Mouse (Mus musculus) ES-E14 (cell line): ENCODE results near the gene Tipin. TPM values are rescaled to one million over a fixed set of nuclear protein-coding genes. Genes with fewer than 3 reads are reported as not detected.

ENCODE experiments used
- DNase-seq: peaks from one replicate; pipeline ENCODE4 v3.0.0-alpha.2; 2013; ENCODE audit warnings: low read depth, low spot score
- H3K27ac ChIP-seq: 2 replicates; pipeline ENCODE4 v1.5.1; 2012; ENCODE audit warnings: low read depth, mild to moderate bottlenecking, low read length, moderate library complexity, mixed read lengths; ENCODE audit not compliant: poor library complexity, insufficient read depth, severe bottlenecking
- H3K36me3 ChIP-seq: 2 replicates; pipeline ENCODE4 v1.6.1; 2012; ENCODE audit warnings: mild to moderate bottlenecking, low read length, moderate library complexity, mixed read lengths; ENCODE audit not compliant: control insufficient read depth, poor library complexity, insufficient read depth, severe bottlenecking
- H3K4me1 ChIP-seq, 2 experiments: fragments of 150-350 bp in 1 of 2; sonication (generic) in 1 of 2; 2 replicates each; pipeline ENCODE4 v1.6.1; 2012; ENCODE audit warnings: low read length in 2 of 2, mild to moderate bottlenecking in 1 of 2, mixed read lengths in 1 of 2; ENCODE audit not compliant: control insufficient read depth in 2 of 2, insufficient read depth in 2 of 2, poor library complexity in 1 of 2
- H3K4me3 ChIP-seq, 2 experiments: fragments of 150-350 bp in 1 of 2; sonication (generic) in 1 of 2; 2 replicates each; pipeline ENCODE4 v1.5.1; 2012; ENCODE audit warnings: low read length in 2 of 2, low read depth in 1 of 2, mild to moderate bottlenecking in 1 of 2, mixed read lengths in 1 of 2; ENCODE audit not compliant: insufficient read depth in 1 of 2, poor library complexity in 1 of 2, severe bottlenecking in 1 of 2
- H3K9ac ChIP-seq: 2 replicates; pipeline ENCODE4 v1.6.1; 2012; ENCODE audit warnings: low read depth, mild to moderate bottlenecking, low read length, mixed read lengths; ENCODE audit not compliant: poor library complexity, insufficient read depth, severe bottlenecking
- H3K9me3 ChIP-seq: fragments of 150-350 bp; sonication (generic); 2 replicates; pipeline ENCODE4 v1.6.1; 2012; ENCODE audit warnings: low read depth, mild to moderate bottlenecking, low read length; ENCODE audit not compliant: control insufficient read depth, insufficient read depth
- CHD2 ChIP-seq: IDR thresholded peaks from 2 replicates; pipeline ENCODE4 v1.6.1; 2014; ENCODE audit warnings: mild to moderate bottlenecking, low read depth, low read length, inconsistent platforms
- HCFC1 ChIP-seq: IDR thresholded peaks from 2 replicates; pipeline ENCODE4 v1.6.1; 2012; ENCODE audit warnings: low read length, inconsistent platforms, borderline replicate concordance; ENCODE audit not compliant: insufficient read depth
- MAFK ChIP-seq: IDR thresholded peaks from 2 replicates; pipeline ENCODE4 v1.6.1; 2014; ENCODE audit warnings: mild to moderate bottlenecking, low read depth, low read length, inconsistent platforms; ENCODE audit not compliant: insufficient read depth
- ZC3H11A ChIP-seq: IDR thresholded peaks from 2 replicates; pipeline ENCODE4 v1.6.1; 2012; ENCODE audit warnings: low read depth, mild to moderate bottlenecking, inconsistent platforms, low read length, borderline replicate concordance
- ZNF384 ChIP-seq: IDR thresholded peaks from 2 replicates; pipeline ENCODE4 v1.6.1; 2012; ENCODE audit warnings: low read depth, low read length, inconsistent platforms
- in situ Hi-C, 2 experiments: fragments of 600-800 bp; cut with MboI; formaldehyde crosslinking; loops; one replicate each; pipeline ENCODE4 v1.15.1; 2025; ENCODE audit warnings: low sequenced_read_pairs in 2 of 2, inconsistent platforms in 1 of 2; ENCODE audit not compliant: unreplicated experiment in 2 of 2
- total RNA-seq: library from RNA; depleted of rRNA; stranded (reverse); fragments of 300-350 nt; gene quantifications from 2 replicates; pipeline ENCODE4 v1.2.3, GENCODE M21; 2012

The Tipin gene
- total RNA-seq, 1 experiment: 195 TPM

GRCm38 (mm10) chr9:64312128-64312527, 30.7 kb downstream of the Tipin start:
- Histone ChIP-seq H3K9ac (no peak overlapping the region), H3K4me3 (no peak overlapping the region), H3K4me1 (peaks cover 0 to 4% of the 10 kb centered on the region in 2 experiments; a peak in 2 of 4 replicates), H3K36me3 (no peaks in the 10 kb centered on the region), H3K9me3 (no peaks in the 10 kb centered on the region), H3K27ac (no peak overlapping the region)
- no peak for DNase-seq
- in situ Hi-C loops: no loop called here
- TF ChIP-seq CHD2 (no peak), ZC3H11A (0 out of 2 replicates have a peak, but pooled peaks have one; percentile 31), MAFK (no peak)

- Histone ChIP-seq H3K36me3 (no peaks in the 10 kb centered on the region), H3K9ac (no peak overlapping the region), H3K27ac (no peak overlapping the region), H3K9me3 (no peaks in the 10 kb centered on the region), H3K4me3 (no peak overlapping the region), H3K4me1 (peaks cover 0 to 2% of the 10 kb centered on the region in 2 experiments; a peak in 1 of 4 replicates)
- TF ChIP-seq ZC3H11A (no peak), HCFC1 (no peak), MAFK (no peak), ZNF384 (no peak), CHD2 (no peak)
- in situ Hi-C loops: no loop called here
- DNase-seq: no peak
These were observed 33.3 kb downstream of the Tipin start for GRCm38 (mm10) chr9:64314696-64315095.

- Histone ChIP-seq H3K4me3 (no peak overlapping the region), H3K27ac (no peak overlapping the region), H3K9ac (no peak overlapping the region), H3K9me3 (no peaks in the 10 kb centered on the region), H3K36me3 (no peaks in the 10 kb centered on the region), H3K4me1 (peaks cover 0 to 2% of the 10 kb centered on the region in 2 experiments; a peak in 1 of 4 replicates)
- in situ Hi-C loops: no loop called here
- no peak for TF ChIP-seq ZNF384
- TF ChIP-seq CHD2: no peak
- no peak for TF ChIP-seq HCFC1
- TF ChIP-seq ZC3H11A: no peak
- TF ChIP-seq MAFK: no peak
- DNase-seq: no peak
These were observed 35.6 kb downstream of the Tipin start for GRCm38 (mm10) chr9:64316986-64317385.

GRCm38 (mm10) chr9:64323976-64324375, 42.6 kb downstream of the Tipin start:
- H3K9me3 ChIP-seq: no peaks in the 10 kb centered on the region
- H3K4me3 ChIP-seq: no peak overlapping the region
- peaks cover 0 to 5% of the 10 kb centered on the region in 2 experiments; a peak in 1 of 4 replicates for H3K4me1 ChIP-seq
- H3K36me3 ChIP-seq: peaks cover 4% of the 10 kb centered on the region; the same call in 1 of the 2 replicates
- in situ Hi-C loops: no loop called here
- H3K27ac ChIP-seq: no peak overlapping the region
- DNase-seq: no peak
- no peak overlapping the region for H3K9ac ChIP-seq
- TF ChIP-seq ZC3H11A: no peak
- TF ChIP-seq CHD2: no peak
- no peak for TF ChIP-seq ZNF384
- TF ChIP-seq MAFK: no peak
- no peak for TF ChIP-seq HCFC1

GRCm38 (mm10) chr9:64335825-64336224, 54.4 kb downstream of the Tipin start:
- in situ Hi-C loops: no loop called here
- no peak overlapping the region for H3K4me3 ChIP-seq
- no peak for DNase-seq
- no peak for TF ChIP-seq CHD2
- no peak for TF ChIP-seq ZNF384
- no peak for TF ChIP-seq ZC3H11A
- no peak for TF ChIP-seq MAFK
- no peak for TF ChIP-seq HCFC1
- H3K4me1 ChIP-seq: peaks cover 8 to 11% of the 10 kb centered on the region in 2 experiments
- no peak overlapping the region for H3K27ac ChIP-seq
- H3K9ac ChIP-seq: no peak overlapping the region
- no peaks in the 10 kb centered on the region for H3K9me3 ChIP-seq
- no peaks in the 10 kb centered on the region for H3K36me3 ChIP-seq
